Mouse (Mus musculus) gonadal fat pad, adult 2 months (tissue): ENCODE results near the gene Otp. TPM values are rescaled to one million over a fixed set of nuclear protein-coding genes. Genes with fewer than 3 reads are reported as not detected.

ENCODE experiments used
- DNase-seq: peaks from one replicate; pipeline ENCODE4 v3.0.0-alpha.2; 2012; ENCODE audit warnings: low read depth
- polyA plus RNA-seq: library from polyadenylated mRNA; depleted of rRNA; stranded (reverse); fragments of >200 nt; gene quantifications from 2 replicates; pipeline ENCODE4 v1.2.3, GENCODE M21; 2012

Gene Otp
- polyA plus RNA-seq, 1 experiment, result not detected

- DNase-seq, result no peak
Measured at GRCm38 (mm10) chr13:94873111-94874038, 2.0 kb upstream of the Otp start.

GRCm38 (mm10) chr13:94874039-94874425 is 1.4 kb upstream of the Otp start:
- no peak for DNase-seq

GRCm38 (mm10) chr13:94874656-94875395 is 576 bp upstream of the Otp start:
- DNase-seq, result no peak

GRCm38 (mm10) chr13:94876286-94877210 is 1.1 kb downstream of the Otp start:
- DNase-seq, result no peak

GRCm38 (mm10) chr13:94877211-94877590 is 1.8 kb downstream of the Otp start:
- no peak for DNase-seq

- no peak for DNase-seq
Measured at GRCm38 (mm10) chr13:94877991-94878745, 2.8 kb downstream of the Otp start.

- no peak for DNase-seq
Measured at GRCm38 (mm10) chr13:94881201-94881600, 5.8 kb downstream of the Otp start.

GRCm38 (mm10) chr13:94882221-94882620 is 6.8 kb downstream of the Otp start:
- DNase-seq, result no peak

- no peak for DNase-seq
Measured at GRCm38 (mm10) chr13:94882711-94883145, 7.3 kb downstream of the Otp start.

GRCm38 (mm10) chr13:94883163-94883965 is 8.0 kb downstream of the Otp start:
- no peak for DNase-seq

- no peak for DNase-seq
Measured at GRCm38 (mm10) chr13:94883966-94884960, 8.9 kb downstream of the Otp start.

GRCm38 (mm10) chr13:94885291-94886235 is 10.2 kb downstream of the Otp start:
- no peak for DNase-seq

- DNase-seq, result no peak
Measured at GRCm38 (mm10) chr13:94907841-94908240, 32.4 kb downstream of the Otp start.

- no peak for DNase-seq
Measured at GRCm38 (mm10) chr13:94912961-94913360, 37.6 kb downstream of the Otp start.

GRCm38 (mm10) chr13:94915654-94916053 is 40.3 kb downstream of the Otp start:
- DNase-seq, result no peak

GRCm38 (mm10) chr13:94928086-94928485 is 52.7 kb downstream of the Otp start:
- no peak for DNase-seq
